Mouse (Mus musculus): ENCODE results near the gene Runx1. TPM values are rescaled to one million over a fixed set of nuclear protein-coding genes. Genes with fewer than 3 reads are reported as not detected.

Runx1 gene
- total and polyA plus RNA-seq, 3 experiments = 3.1 to 10.9 (median 4.7) TPM

- H3K9ac ChIP-seq (ENCODE audit: insufficient read depth, low read depth) = no peak overlapping the region
- no peaks in the 10 kb centered on the region for H3K79me2 ChIP-seq (replicated peaks; ENCODE audit: control insufficient read depth, extremely low read depth, insufficient read depth, poor library complexity, severe bottlenecking)
- peaks cover 4% of the 10 kb centered on the region for H3K9me3 ChIP-seq (replicated peaks; ENCODE audit: low read length)
- peak overlapping the region; percentile 1; the same call in 1 of the 2 replicates for H3K4me2 ChIP-seq (ENCODE audit: insufficient read depth, low read depth, poor library complexity, severe bottlenecking)
- DNase-seq (ENCODE audit: extremely low read depth) = peak; percentile 93
- dilution Hi-C loops (cut with MboI; ENCODE audit: extremely low pct_ligation_motif_present, extremely low pct_unique_long_range_greater_than_20kb, low sequenced_read_pairs) (no loop called here), in situ Hi-C loops (cut with MboI; ENCODE audit: low pct_ligation_motif_present, low pct_unique_long_range_greater_than_20kb, low sequenced_read_pairs) (no loop called here)
- no peaks in the 10 kb centered on the region for H3K27me3 ChIP-seq (replicated peaks)
- no peak overlapping the region for H3K4me3 ChIP-seq (replicated peaks in 1 of 3; ENCODE audit: low read depth in 2 of 3, low read length in 2 of 3, poor library complexity in 1 of 3)
- 0 out of 2 replicates have a peak, but pooled peaks have one; percentile 41 for TF ChIP-seq HCFC1 (IDR thresholded peaks at IDR 0.05; ENCODE audit: low read depth, low read length)
- TF ChIP-seq ZNF384 (IDR thresholded peaks at IDR 0.05; ENCODE audit: low read depth, low read length) = no peak
- TF ChIP-seq MAX (IDR thresholded peaks at IDR 0.05; ENCODE audit: low read length) = 0 out of 2 replicates have a peak, but pooled peaks have one; percentile 14
- no peak; the same call in 1 of the 2 replicates for TF ChIP-seq ETS1 (conservative IDR thresholded peaks at IDR 0.05; ENCODE audit: low read depth, low read length)
- no peak for TF ChIP-seq POLR2A (IDR thresholded peaks at IDR 0.05; ENCODE audit: low read depth, low read length)
- no peak; the same call in 1 of the 2 replicates for TF ChIP-seq JUN (IDR thresholded peaks at IDR 0.05; ENCODE audit: insufficient read depth, low read depth, low read length)
- TF ChIP-seq BHLHE40 (IDR thresholded peaks at IDR 0.05; ENCODE audit: low read depth, low read length) = 0 out of 2 replicates have a peak, but pooled peaks have one; percentile 20
- TF ChIP-seq ZC3H11A (IDR thresholded peaks at IDR 0.05; ENCODE audit: low read depth, low read length) = no peak
- TF ChIP-seq PAX5 (IDR thresholded peaks at IDR 0.05; ENCODE audit: low read length) = no peak
- TF ChIP-seq MAFK (IDR thresholded peaks at IDR 0.05; ENCODE audit: insufficient replicate concordance, low read length) = no peak
- no peak for TF ChIP-seq KAT2A (IDR thresholded peaks at IDR 0.05; ENCODE audit: insufficient replicate concordance, low read length)
- TF ChIP-seq NELFE (IDR thresholded peaks at IDR 0.05; ENCODE audit: low read depth, low read length) = no peak
- no peak for TF ChIP-seq CTCF (conservative IDR thresholded peaks at IDR 0.05 in 1 of 2, IDR thresholded peaks at IDR 0.05 in 1 of 2; ENCODE audit: low read depth in 2 of 2, low read length in 2 of 2)
- no peak for TF ChIP-seq E2F4 (IDR thresholded peaks at IDR 0.05; ENCODE audit: insufficient replicate concordance, low read depth, low read length)
- TF ChIP-seq SIN3A (IDR thresholded peaks at IDR 0.05; ENCODE audit: low read length) = no peak
- TF ChIP-seq TBP (conservative IDR thresholded peaks at IDR 0.05; ENCODE audit: low read depth, low read length) = no peak
- TF ChIP-seq UBTF (IDR thresholded peaks at IDR 0.05; ENCODE audit: low read depth, low read length) = no peak
- TF ChIP-seq ZMIZ1 (IDR thresholded peaks at IDR 0.05; ENCODE audit: low read depth, low read length) = no peak; the same call in 1 of the 2 replicates
- TF ChIP-seq POLR2AphosphoS2 (IDR thresholded peaks at IDR 0.05; ENCODE audit: low read depth, low read length) = no peak
- no peak for TF ChIP-seq IRF4 (IDR thresholded peaks at IDR 0.05; ENCODE audit: low read depth, low read length)
- TF ChIP-seq RCOR1 (conservative IDR thresholded peaks at IDR 0.05; ENCODE audit: low read depth, low read length) = no peak
- no peak for TF ChIP-seq ZKSCAN1 (IDR thresholded peaks at IDR 0.05; ENCODE audit: borderline replicate concordance, low read depth, low read length)
- TF ChIP-seq TCF12 (IDR thresholded peaks at IDR 0.05; ENCODE audit: low read depth, low read length) = no peak
- TF ChIP-seq MYC (IDR thresholded peaks at IDR 0.05; ENCODE audit: low read depth, low read length) = 0 out of 2 replicates have a peak, but pooled peaks have one; percentile 24
- TF ChIP-seq NRF1 (IDR thresholded peaks at IDR 0.05; ENCODE audit: low read depth, low read length) = no peak
- no peak for TF ChIP-seq GABPA (IDR thresholded peaks at IDR 0.05; ENCODE audit: insufficient replicate concordance, low read depth, low read length)
- no peak; the same call in 1 of the 2 replicates for TF ChIP-seq EP300 (IDR thresholded peaks at IDR 0.05; ENCODE audit: low read length)
- no peak for TF ChIP-seq JUND (conservative IDR thresholded peaks at IDR 0.05; ENCODE audit: low read depth, low read length)
- TF ChIP-seq CHD1 (IDR thresholded peaks at IDR 0.05; ENCODE audit: low read depth, low read length) = no peak
- no peak for TF ChIP-seq MEF2A (IDR thresholded peaks at IDR 0.05; ENCODE audit: borderline replicate concordance, low read depth, low read length)
- no peak for TF ChIP-seq SMC3 (IDR thresholded peaks at IDR 0.05; ENCODE audit: low read depth, low read length)
- no peak; the same call in 1 of the 2 replicates for TF ChIP-seq MXI1 (IDR thresholded peaks at IDR 0.05; ENCODE audit: low read depth, low read length)
- TF ChIP-seq USF1 (IDR thresholded peaks at IDR 0.05; ENCODE audit: low read depth, low read length) = no peak
- TF ChIP-seq CHD2 (IDR thresholded peaks at IDR 0.05; ENCODE audit: low read length) = no peak
- TF ChIP-seq RAD21 (IDR thresholded peaks at IDR 0.05; ENCODE audit: low read depth, low read length) = no peak
- TF ChIP-seq ELF1 (IDR thresholded peaks at IDR 0.05; ENCODE audit: low read depth, low read length) = peak; percentile 68
- TF ChIP-seq MAZ (IDR thresholded peaks at IDR 0.05; ENCODE audit: low read depth, low read length) = 0 out of 2 replicates have a peak, but pooled peaks have one; percentile 11
- TF ChIP-seq USF2 (conservative IDR thresholded peaks at IDR 0.05; ENCODE audit: low read depth, low read length) = no peak
- peaks cover 18 to 29% of the 10 kb centered on the region in 2 experiments for H3K4me1 ChIP-seq (ENCODE audit: control insufficient read depth in 1 of 2, insufficient read depth in 2 of 2)
- no peaks in the 10 kb centered on the region for H3K36me3 ChIP-seq (replicated peaks in 1 of 2; ENCODE audit: control insufficient read depth in 1 of 2, insufficient read depth in 1 of 2, low read length in 1 of 2)
- H3K27ac ChIP-seq (ENCODE audit: insufficient read depth, low read depth) = no peak overlapping the region
Observed at GRCm38 (mm10) chr16:92864191-92864590, 38.2 kb upstream of the Runx1 start.
